Mouse (Mus musculus): ENCODE data around the gene Fancg. TPM values are rescaled to one million over a fixed set of nuclear protein-coding genes. Genes with fewer than 3 reads are reported as not detected.
A peak's percentile ranks its signal among the peaks of the same experiment; 100 is the strongest.

The Fancg gene
- total RNA-seq, 2 experiments from 2014 or later, result 10.4 to 12.9 TPM

GRCm38 (mm10) chr4:43030780-43031230 is 20.5 kb upstream of the Fancg start:
- Histone ChIP-seq H3K4me3 (peak overlapping the region; percentile 93), H3K27ac (peak overlapping the region; percentile 91)
- DNase-seq (ENCODE audit: low spot score in 2 of 2), result peak in 1 of 2 experiments; percentile 38
- no peak for TF ChIP-seq CTCF (conservative IDR thresholded peaks at IDR 0.05)

GRCm38 (mm10) chr4:43030352-43030751 is 20.0 kb upstream of the Fancg start:
- H3K4me3 ChIP-seq, result peak overlapping the region; percentile 93

GRCm38 (mm10) chr4:43029749-43030148 is 19.4 kb upstream of the Fancg start:
- DNase-seq (ENCODE audit: low spot score in 2 of 2), result no peak
- TF ChIP-seq CTCF (conservative IDR thresholded peaks at IDR 0.05), result no peak
- no peak overlapping the region for H3K27ac ChIP-seq

More at GRCm38 (mm10) chr4:43030352-43030751, 20.0 kb upstream of the Fancg start:
- TF ChIP-seq CTCF (conservative IDR thresholded peaks at IDR 0.05), result no peak
- peak overlapping the region; percentile 91 for H3K27ac ChIP-seq
- no peak for DNase-seq (ENCODE audit: low spot score in 2 of 2)

GRCm38 (mm10) chr4:43029121-43029520 is 18.8 kb upstream of the Fancg start:
- no peak for DNase-seq (ENCODE audit: low spot score in 2 of 2)
- no peak for TF ChIP-seq CTCF (conservative IDR thresholded peaks at IDR 0.05)
- H3K27ac ChIP-seq, result no peak overlapping the region
- H3K4me3 ChIP-seq, result no peak overlapping the region

More at GRCm38 (mm10) chr4:43029749-43030148, 19.4 kb upstream of the Fancg start:
- no peak overlapping the region for H3K4me3 ChIP-seq

- H3K4me3 ChIP-seq, result peak within 1 kb of the TSS; percentile 72
- peak; percentile 91 to 92 for DNase-seq (ENCODE audit: low spot score in 2 of 2)
- peak within 1 kb of the TSS; percentile 94 for H3K27ac ChIP-seq
- TF ChIP-seq CTCF (conservative IDR thresholded peaks at IDR 0.05), result peak; percentile 80
Measured at GRCm38 (mm10) chr4:43025084-43025960, 15.0 kb upstream of the Fancg start, which contains the start of gene Pigo. Gene Pigo (minus strand): TSS chr4:43025819.

- Histone ChIP-seq H3K4me3 (peak overlapping the region; percentile 72), H3K27ac (peak overlapping the region; percentile 94)
- no peak for TF ChIP-seq CTCF (conservative IDR thresholded peaks at IDR 0.05)
- no peak for DNase-seq (ENCODE audit: low spot score in 2 of 2)
Measured at GRCm38 (mm10) chr4:43024673-43025072, 14.4 kb upstream of the Fancg start.

- no peak for TF ChIP-seq CTCF (conservative IDR thresholded peaks at IDR 0.05)
- no peak for DNase-seq (ENCODE audit: low spot score in 2 of 2)
- Histone ChIP-seq H3K4me3 (no peak overlapping the region), H3K27ac (no peak overlapping the region)
Measured at GRCm38 (mm10) chr4:43021341-43021740, 11.0 kb upstream of the Fancg start.

- DNase-seq (ENCODE audit: low spot score in 2 of 2), result no peak
- TF ChIP-seq CTCF (conservative IDR thresholded peaks at IDR 0.05), result no peak; the same call in 1 of the 2 replicates
- Histone ChIP-seq H3K27ac (no peak overlapping the region), H3K4me3 (no peak overlapping the region)
Measured at GRCm38 (mm10) chr4:43020876-43021275, 10.6 kb upstream of the Fancg start.

GRCm38 (mm10) chr4:43019641-43020465 is 9.5 kb upstream of the Fancg start:
- no peak for DNase-seq (ENCODE audit: low spot score in 2 of 2)
- Histone ChIP-seq H3K4me3 (no peak overlapping the region), H3K27ac (no peak overlapping the region)
- TF ChIP-seq CTCF (conservative IDR thresholded peaks at IDR 0.05), result no peak

GRCm38 (mm10) chr4:43019176-43019575 is 8.9 kb upstream of the Fancg start:
- no peak for DNase-seq (ENCODE audit: low spot score in 2 of 2)
- no peak for TF ChIP-seq CTCF (conservative IDR thresholded peaks at IDR 0.05)
- no peak overlapping the region for H3K27ac ChIP-seq
- no peak overlapping the region for H3K4me3 ChIP-seq

- DNase-seq (ENCODE audit: low spot score in 2 of 2), result no peak
- Histone ChIP-seq H3K4me3 (no peak overlapping the region), H3K27ac (no peak overlapping the region)
- no peak for TF ChIP-seq CTCF (conservative IDR thresholded peaks at IDR 0.05)
Measured at GRCm38 (mm10) chr4:43018156-43018555, 7.8 kb upstream of the Fancg start.

- TF ChIP-seq CTCF (conservative IDR thresholded peaks at IDR 0.05), result no peak
- Histone ChIP-seq H3K27ac (no peak overlapping the region), H3K4me3 (no peak overlapping the region)
- no peak for DNase-seq (ENCODE audit: low spot score in 2 of 2)
Measured at GRCm38 (mm10) chr4:43012091-43012490, 1.8 kb upstream of the Fancg start.

GRCm38 (mm10) chr4:43005765-43006164 is 4.5 kb downstream of the Fancg start:
- Histone ChIP-seq H3K27ac (no peak overlapping the region), H3K4me3 (no peak overlapping the region)
- peak in 1 of 2 experiments; percentile 30 for DNase-seq (ENCODE audit: low spot score in 2 of 2)
- TF ChIP-seq CTCF (conservative IDR thresholded peaks at IDR 0.05), result peak; percentile 79
